8 mouse cellular contexts compared by ENCODE assay signal in the genomic region with DNA sequence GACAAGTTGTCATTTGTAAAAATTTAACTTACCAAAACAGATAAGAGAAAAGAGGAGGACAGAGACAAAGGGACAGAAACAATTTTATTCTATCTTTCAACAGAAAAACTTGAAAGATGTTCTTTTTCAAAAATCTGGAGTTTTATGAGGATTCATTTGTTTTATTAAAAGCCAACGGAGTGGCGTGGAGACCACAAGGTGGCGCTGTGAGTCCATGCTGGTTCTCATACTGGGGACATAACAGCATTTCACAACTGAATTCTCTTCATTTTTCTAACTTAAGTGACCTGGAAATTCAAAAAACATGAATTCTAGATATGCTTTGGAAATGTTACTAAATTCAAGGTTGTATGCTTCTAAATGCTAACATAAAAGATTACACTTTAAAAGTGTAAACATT. TPM values are rescaled to one million over a fixed set of nuclear protein-coding genes. Genes with fewer than 3 reads are reported as not detected.
DNase-seq lines count a peak whose midpoint lies in the region; ATAC-seq lines count a peak whose summit lies in the region.

No protein-coding gene starts in this region.

- no peak overlapping the region for H3K4me3 ChIP-seq in neural tube, embryonic 15.5 days (replicated peaks)

- H3K9me3 ChIP-seq in neural tube, embryonic 15.5 days (replicated peaks) = no peaks in the 10 kb centered on the region

- H3K4me1 ChIP-seq in neural tube, embryonic 15.5 days = no peaks in the 10 kb centered on the region

- no peak overlapping the region for H3K4me2 ChIP-seq in neural tube, embryonic 15.5 days

- no peak overlapping the region for H3K9ac ChIP-seq in neural tube, embryonic 15.5 days (replicated peaks)

- no peak overlapping the region for H3K27ac ChIP-seq in neural tube, embryonic 15.5 days (replicated peaks)

- H3K27me3 ChIP-seq in neural tube, embryonic 15.5 days (replicated peaks) = no peaks in the 10 kb centered on the region

- ATAC-seq in neural tube, embryonic 15.5 days (ENCODE audit: low FRiP score) = no peak

- WGBS in neural tube, embryonic 15.5 days = 3% methylated on average over 3 of the region's 3 CpGs

- H3K36me3 ChIP-seq in neural tube, embryonic 15.5 days = 0 out of 2 replicates have a peak, but pooled peaks cover 6% of the 10 kb centered on the region

- intact Hi-C loops in heart, postnatal 14 days (cut with DNase I) = loop anchor here (1.0 to 10.0 kb wide), 2 partner anchors 85 to 884 kb away; no protein-coding TSS in a partner anchor

- peak; percentile 21 for DNase-seq in cerebellum, adult 11 months
- no peak for DNase-seq in cerebellum, adult 11-12 months
- DNase-seq in neural tube, embryonic 10.5 days (ENCODE audit: extremely low spot score, low spot score) = peak; percentile 63
- DNase-seq in cerebellum, postnatal 10 days = peak; percentile 78 to 81
- DNase-seq in heart, postnatal 14 days = peak; percentile 70 to 79
- peak; percentile 15 to 36 for DNase-seq in lung, adult 18-20 months
- DNase-seq in skeletal muscle tissue, adult 2 months (ENCODE audit: low read depth, low spot score) = peak; percentile 22

RNA-seq across cellular contexts. Expression of gene Cep44, which starts 20.5 kb away (rescaled TPM):
- 21.8 and 27.5 TPM in 2 replicates for polyA plus RNA-seq in neural tube, embryonic 15.5 days (2015; fragmentation: Nextera tagmentation; extraction: Ambion mirVana)
- 10 to 100 TPM; 12.0 to 14.8 TPM for total RNA-seq in heart, postnatal 14 days (2021)

RNA-seq across cellular contexts. Expression of gene Fbxo8, which starts 20.5 kb away (rescaled TPM):
- polyA plus RNA-seq in neural tube, embryonic 15.5 days (2015; fragmentation: Nextera tagmentation; extraction: Ambion mirVana) = 41.6 and 43.3 TPM in 2 replicates
- 10 to 100 TPM; 41.8 to 46.6 TPM for total RNA-seq in heart, postnatal 14 days (2021)
